Mouse (Mus musculus) heart, adult 2 months (tissue): ENCODE measurements around the gene Acvrl1.

ENCODE experiments used
- CTCF ChIP-seq: fragments of 200-600 bp; IDR thresholded peaks from 2 replicates; pipeline ENCODE4 v1.8.1; 2022; ENCODE audit warnings: antibody characterized with exemption, mild to moderate bottlenecking, moderate library complexity
- POLR2A ChIP-seq: fragments of 200-500 bp; IDR thresholded peaks from 2 replicates; pipeline ENCODE4 v1.6.1; 2011; ENCODE audit warnings: mild to moderate bottlenecking, low read depth, low read length, control low read depth; ENCODE audit not compliant: insufficient read depth

DNA sequence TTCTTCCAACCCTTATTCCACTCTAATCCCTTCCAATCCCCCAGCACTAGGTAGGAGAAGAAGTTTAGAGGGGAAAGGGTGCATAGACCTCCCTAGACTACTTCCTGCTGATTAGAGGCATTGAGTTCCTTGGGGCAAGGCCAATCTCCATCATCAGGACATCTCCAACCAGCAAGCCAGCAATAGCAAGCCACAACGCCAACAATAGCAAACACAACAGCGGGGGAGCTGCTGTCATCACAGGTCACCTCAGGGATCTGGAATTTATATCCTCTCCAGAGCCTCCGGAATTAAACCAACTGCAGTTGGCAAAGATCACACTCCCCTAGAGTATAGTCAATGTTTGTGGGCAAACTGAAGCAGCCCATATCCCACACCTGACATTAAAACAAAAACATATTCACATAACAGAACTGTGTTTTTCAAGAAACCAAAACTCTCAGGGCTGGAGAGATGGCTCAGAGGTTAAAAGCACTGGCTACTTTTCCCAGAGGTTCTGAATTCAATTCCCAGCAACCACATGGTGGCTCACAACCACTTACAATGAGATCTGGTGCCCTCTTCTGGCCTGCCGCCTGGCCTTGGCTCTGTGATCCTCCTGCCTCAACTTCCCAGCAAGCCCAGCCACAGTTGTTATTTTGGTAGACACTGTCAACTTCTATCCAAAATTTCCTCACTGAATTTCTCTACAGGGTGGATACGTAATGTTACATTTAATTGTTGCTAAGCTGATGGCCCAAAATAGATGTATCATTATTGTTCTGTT, 20.2 kb upstream of the Acvrl1 start:
- TF ChIP-seq POLR2A (no peak), CTCF (peak; percentile 18; the same call in 1 of the 2 replicates)
